Mouse (Mus musculus) liver, embryonic 14.5 days (tissue): ENCODE data around the gene D630003M21Rik. TPM values are rescaled to one million over a fixed set of nuclear protein-coding genes. Genes with fewer than 3 reads are reported as not detected.

Experiments
- ATAC-seq: fragments of 200-750 bp; cut with Nextera tagmentation; 2 replicates; pipeline ENCODE4 v1.8.0; 2017; ENCODE audit warnings: moderate number of reproducible peaks, mild to moderate bottlenecking, moderate library complexity; ENCODE audit not compliant: insufficient read depth
- DNase-seq, 3 experiments: peaks; one replicate each; pipeline ENCODE4 v3.0.0-alpha.2; 2012 to 2013; ENCODE audit warnings: low read depth in 3 of 3, low spot score in 3 of 3
- H3K27ac ChIP-seq: fragments of 300-500 bp; sonication (generic); 2 replicates; pipeline ENCODE4 v1.5.1; 2014; ENCODE audit warnings: moderate library complexity, mild to moderate bottlenecking, control low read depth, inconsistent platforms
- H3K27me3 ChIP-seq: fragments of 300-500 bp; sonication (generic); 2 replicates; pipeline ENCODE4 v1.6.1; 2014; ENCODE audit warnings: mild to moderate bottlenecking, low read length, moderate library complexity; ENCODE audit not compliant: control insufficient read depth, insufficient read depth
- H3K36me3 ChIP-seq: fragments of 300-500 bp; sonication (generic); replicated peaks from 2 replicates; pipeline ENCODE4 v1.6.1; 2014; ENCODE audit warnings: low read depth; ENCODE audit not compliant: control insufficient read depth, insufficient read depth
- H3K4me1 ChIP-seq, 2 experiments: fragments of 200-500 bp in 1 of 2; fragments of 300-500 bp in 1 of 2; sonication (generic) in 1 of 2; replicated peaks; 2 replicates each; pipeline ENCODE4 v1.6.1; 2012 to 2014; ENCODE audit warnings: antibody characterized with exemption in 1 of 2, inconsistent platforms in 1 of 2, low read length in 1 of 2; ENCODE audit not compliant: control insufficient read depth in 2 of 2, insufficient read depth in 2 of 2
- H3K4me2 ChIP-seq: fragments of 300-500 bp; sonication (generic); 2 replicates; pipeline ENCODE4 v1.6.1; 2014; ENCODE audit warnings: low read depth, mild to moderate bottlenecking, control low read depth, moderate library complexity
- H3K4me3 ChIP-seq, 2 experiments: fragments of 200-500 bp in 1 of 2; fragments of 300-500 bp in 1 of 2; sonication (generic) in 1 of 2; 2 replicates each; pipeline ENCODE4 v1.5.1; 2012 to 2014; ENCODE audit warnings: low read depth in 2 of 2, low read length in 2 of 2, mild to moderate bottlenecking in 2 of 2, control low read depth in 1 of 2, inconsistent platforms in 1 of 2, moderate library complexity in 1 of 2; ENCODE audit not compliant: insufficient read depth in 1 of 2
- H3K9ac ChIP-seq: fragments of 300-500 bp; sonication (generic); replicated peaks from 2 replicates; pipeline ENCODE4 v1.6.1; 2014; ENCODE audit warnings: mild to moderate bottlenecking, control low read depth, moderate library complexity
- H3K9me3 ChIP-seq: fragments of 300-500 bp; sonication (generic); 2 replicates; pipeline ENCODE4 v1.6.1; 2016; ENCODE audit warnings: low read length, mixed read lengths; ENCODE audit not compliant: control insufficient read depth
- CTCF ChIP-seq: IDR thresholded peaks from 2 replicates; pipeline ENCODE4 v1.5.1; 2016; ENCODE audit warnings: antibody characterized with exemption, low read depth, control low read depth
- EP300 ChIP-seq: IDR thresholded peaks from 2 replicates; pipeline ENCODE4 v1.6.1; 2016; ENCODE audit warnings: antibody characterized with exemption, low read depth
- WGBS: fragments of 180-500 bp; shearing (Covaris S2); extraction: QIAGEN DNeasy Blood & Tissue Kit; methylation state at CpG from one replicate; pipeline ENCODE4 v1.1.7; 2014; ENCODE audit not compliant: insufficient replicate concordance; 5-methylcytosine and 5-hydroxymethylcytosine counted together
- polyA plus RNA-seq, 2 experiments: library from polyadenylated mRNA; depleted of rRNA in 1 of 2; stranded (reverse) in 1 of 2; unstranded in 1 of 2; fragments of >200 nt; fragmentation: Nextera tagmentation in 1 of 2; extraction: Ambion mirVana in 1 of 2; gene quantifications; 2 replicates each; pipeline versions ENCODE4 v1.2.1 to v1.2.3; 2012 to 2014

Gene D630003M21Rik
- polyA plus RNA-seq, 2 experiments, result 0.24 to 0.33 TPM

- Histone ChIP-seq H3K9ac (no peak overlapping the region), H3K4me2 (no peak overlapping the region), H3K27ac (no peak overlapping the region), H3K27me3 (no peaks in the 10 kb centered on the region), H3K4me1 (no peaks in the 10 kb centered on the region), H3K4me3 (no peak overlapping the region), H3K9me3 (no peaks in the 10 kb centered on the region), H3K36me3 (no peaks in the 10 kb centered on the region)
- no peak for ATAC-seq
- DNase-seq, result no peak
- TF ChIP-seq EP300, result no peak
- no peak for TF ChIP-seq CTCF
- 21% methylated on average over 2 of the region's 2 CpGs for WGBS
Measured at GRCm38 (mm10) chr2:158273646-158274045, 44.6 kb upstream of the D630003M21Rik start.

- ATAC-seq, result no peak
- TF ChIP-seq CTCF (no peak), EP300 (no peak)
- 68% methylated on average over 8 of the region's 8 CpGs for WGBS
Measured at GRCm38 (mm10) chr2:158270017-158270416, 41.0 kb upstream of the D630003M21Rik start.

GRCm38 (mm10) chr2:158264877-158265276 lies 35.9 kb upstream of the D630003M21Rik start:
- DNase-seq, result no peak
- H3K9me3 ChIP-seq, result no peaks in the 10 kb centered on the region
- no peaks in the 10 kb centered on the region for H3K4me1 ChIP-seq
- no peaks in the 10 kb centered on the region for H3K36me3 ChIP-seq
- H3K27me3 ChIP-seq, result no peaks in the 10 kb centered on the region
- no peak overlapping the region for H3K9ac ChIP-seq
- ATAC-seq, result no peak
- 45% methylated on average over 3 of the region's 3 CpGs for WGBS
- no peak overlapping the region for H3K4me2 ChIP-seq
- no peak overlapping the region for H3K4me3 ChIP-seq
- TF ChIP-seq CTCF (no peak), EP300 (no peak)
- H3K27ac ChIP-seq, result no peak overlapping the region

More at GRCm38 (mm10) chr2:158270017-158270416, 41.0 kb upstream of the D630003M21Rik start:
- DNase-seq, result no peak
- no peak overlapping the region for H3K27ac ChIP-seq
- H3K4me3 ChIP-seq, result no peak overlapping the region
- no peak overlapping the region for H3K4me2 ChIP-seq
- no peaks in the 10 kb centered on the region for H3K36me3 ChIP-seq
- no peaks in the 10 kb centered on the region for H3K27me3 ChIP-seq
- H3K9me3 ChIP-seq, result no peaks in the 10 kb centered on the region
- H3K9ac ChIP-seq, result no peak overlapping the region
- H3K4me1 ChIP-seq, result no peaks in the 10 kb centered on the region

GRCm38 (mm10) chr2:158259498-158259897 lies 30.5 kb upstream of the D630003M21Rik start:
- no peak for TF ChIP-seq CTCF
- no peak for TF ChIP-seq EP300
- WGBS, result 62% methylated on average over 8 of the region's 8 CpGs
- no peak for ATAC-seq
- DNase-seq, result no peak
- no peak overlapping the region for H3K4me2 ChIP-seq
- no peak overlapping the region for H3K4me3 ChIP-seq
- H3K36me3 ChIP-seq, result no peaks in the 10 kb centered on the region
- no peak overlapping the region for H3K27ac ChIP-seq
- no peaks in the 10 kb centered on the region for H3K27me3 ChIP-seq
- H3K4me1 ChIP-seq, result no peaks in the 10 kb centered on the region
- H3K9ac ChIP-seq, result no peak overlapping the region
- no peaks in the 10 kb centered on the region for H3K9me3 ChIP-seq

GRCm38 (mm10) chr2:158258781-158259180 lies 29.8 kb upstream of the D630003M21Rik start:
- no peak overlapping the region for H3K9ac ChIP-seq
- WGBS, result 6% methylated on average over 12 of the region's 12 CpGs
- ATAC-seq (no peak), DNase-seq (peak; percentile 34 to 37 (median 37))
- H3K4me1 ChIP-seq, result no peaks in the 10 kb centered on the region
- H3K27ac ChIP-seq, result no peak overlapping the region
- H3K9me3 ChIP-seq, result no peaks in the 10 kb centered on the region
- no peak for TF ChIP-seq EP300
- peak; percentile 88 for TF ChIP-seq CTCF
- H3K4me2 ChIP-seq, result no peak overlapping the region
- H3K27me3 ChIP-seq, result no peaks in the 10 kb centered on the region
- H3K4me3 ChIP-seq, result no peak overlapping the region
- H3K36me3 ChIP-seq, result no peaks in the 10 kb centered on the region
